Mouse (Mus musculus): ENCODE measurements around the gene Lyve1. TPM values are rescaled to one million over a fixed set of nuclear protein-coding genes. Genes with fewer than 3 reads are reported as not detected.

Lyve1 gene
- polyA plus RNA-seq, 1 experiment from 2014 or later, result 11.5 TPM

DNA sequence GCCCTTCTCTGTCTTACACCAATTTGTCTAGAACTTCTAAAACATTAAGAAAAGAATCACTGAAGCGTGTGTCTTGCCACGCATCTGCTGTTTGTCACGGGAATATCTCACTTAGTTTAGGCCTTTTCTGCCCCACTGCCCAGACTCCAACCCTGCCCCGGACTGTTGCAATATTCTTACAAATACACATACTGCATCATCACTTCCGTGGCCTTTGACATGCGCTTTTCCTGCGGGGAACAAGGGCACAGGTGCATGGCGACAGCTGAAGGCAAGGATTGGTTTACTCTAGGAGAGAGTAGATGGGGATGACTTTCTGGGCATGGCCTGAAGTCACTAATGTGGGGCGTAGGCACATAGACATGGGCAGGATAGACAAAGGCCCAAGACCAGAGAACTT is 31.6 kb upstream of the Lyve1 start:
- Histone ChIP-seq H3K4me2 (replicated peaks; ENCODE audit: low read depth) (no peak overlapping the region), H3K27ac (replicated peaks) (peak overlapping the region; percentile 46), H3K9me3 (ENCODE audit: control insufficient read depth, low read length) (no peaks in the 10 kb centered on the region), H3K27me3 (ENCODE audit: control insufficient read depth, insufficient read depth, low read length) (no peaks in the 10 kb centered on the region), H3K4me1 (replicated peaks; ENCODE audit: control insufficient read depth, insufficient read depth) (no peaks in the 10 kb centered on the region; the same call in 1 of the 2 replicates), H3K9ac (ENCODE audit: low read length) (no peak overlapping the region), H3K36me3 (ENCODE audit: control insufficient read depth, insufficient read depth, low read length) (no peaks in the 10 kb centered on the region), H3K4me3 (ENCODE audit: low read depth, low read length) (no peak overlapping the region)
- 67% methylated on average over 9 of the region's 9 CpGs for WGBS
- ATAC-seq (ENCODE audit: low FRiP score, low TSS enrichment), result peak; percentile 28; the same call in 1 of the 2 replicates
- DNase-seq (ENCODE audit: low spot score), result peak; percentile 36
- no peak for TF ChIP-seq EP300 (optimal IDR thresholded peaks at IDR 0.05)

DNA sequence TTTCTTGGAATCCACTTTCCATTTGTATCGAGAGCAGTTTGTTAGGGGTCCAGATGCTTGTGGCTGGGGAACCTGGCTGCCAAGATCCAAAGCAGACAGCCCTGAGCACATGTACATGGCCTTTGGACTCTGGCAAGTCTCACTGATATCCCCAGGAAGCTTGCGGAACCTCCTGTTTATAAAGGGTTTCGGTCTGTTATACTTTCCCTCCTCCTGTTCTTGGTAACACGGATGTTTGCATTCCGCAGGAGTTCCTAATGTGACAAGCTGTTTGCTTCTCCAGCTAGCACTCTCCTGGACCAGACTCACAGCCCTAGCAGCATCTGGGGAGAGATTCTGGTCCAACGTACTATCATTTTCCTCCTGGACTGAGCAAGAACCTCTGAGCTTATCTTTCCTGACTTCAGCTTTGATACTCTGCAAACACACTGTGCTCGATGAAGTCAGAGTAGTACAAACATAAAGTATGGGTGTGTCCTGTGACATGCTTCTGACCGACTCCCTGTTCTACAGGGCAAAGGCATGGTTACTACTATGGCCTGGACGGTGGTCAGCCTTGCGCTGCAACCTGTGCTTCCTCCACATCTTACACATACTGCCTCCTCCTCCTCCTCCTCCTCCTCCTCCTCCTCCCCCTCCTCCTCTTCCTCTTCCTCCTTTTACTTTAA is 31.0 kb upstream of the Lyve1 start:
- Histone ChIP-seq H3K9me3 (ENCODE audit: control insufficient read depth, low read length) (no peaks in the 10 kb centered on the region), H3K27ac (replicated peaks) (peak overlapping the region; percentile 86), H3K27me3 (ENCODE audit: control insufficient read depth, insufficient read depth, low read length) (no peaks in the 10 kb centered on the region), H3K9ac (ENCODE audit: low read length) (no peak overlapping the region), H3K4me2 (replicated peaks; ENCODE audit: low read depth) (no peak overlapping the region), H3K36me3 (ENCODE audit: control insufficient read depth, insufficient read depth, low read length) (no peaks in the 10 kb centered on the region), H3K4me1 (replicated peaks; ENCODE audit: control insufficient read depth, insufficient read depth) (no peaks in the 10 kb centered on the region; the same call in 1 of the 2 replicates), H3K4me3 (ENCODE audit: low read depth, low read length) (no peak overlapping the region)
- WGBS, result 17% methylated on average over 10 of the region's 10 CpGs
- no peak for TF ChIP-seq EP300 (optimal IDR thresholded peaks at IDR 0.05)
- no peak for TF ChIP-seq CTCF (IDR thresholded peaks at IDR 0.05; ENCODE audit: low read depth)
- DNase-seq (ENCODE audit: low spot score), result peak; percentile 69
- peak; percentile 92 for ATAC-seq (ENCODE audit: low FRiP score, low TSS enrichment)

DNA sequence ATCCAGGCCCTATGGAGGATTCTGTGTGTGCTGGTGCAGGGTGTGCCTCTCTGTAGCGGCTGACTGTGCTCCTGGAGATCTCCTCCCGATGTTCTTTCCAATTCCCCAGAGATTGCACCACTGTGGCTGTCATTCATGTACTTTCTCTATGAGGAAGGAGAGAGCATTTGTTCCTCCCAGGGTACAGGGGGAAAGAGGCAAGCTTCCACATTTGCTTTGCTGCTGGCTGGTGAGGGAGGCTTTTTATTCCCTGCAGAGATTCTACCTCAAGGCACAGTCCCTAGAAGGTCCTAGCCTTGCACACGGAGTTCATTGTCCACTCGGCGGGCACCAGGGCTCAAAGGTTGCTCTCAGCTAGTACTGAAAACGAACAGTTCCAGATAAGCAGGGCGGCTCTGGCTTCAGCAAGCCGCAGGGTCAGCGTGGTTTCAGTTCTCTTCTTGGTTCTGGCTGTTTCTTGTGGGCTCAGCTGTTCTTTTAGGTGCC is 28.5 kb upstream of the Lyve1 start:
- Histone ChIP-seq H3K27me3 (ENCODE audit: control insufficient read depth, insufficient read depth, low read length) (no peaks in the 10 kb centered on the region), H3K27ac (replicated peaks) (peak overlapping the region; percentile 76), H3K9ac (ENCODE audit: low read length) (no peak overlapping the region), H3K4me1 (replicated peaks; ENCODE audit: control insufficient read depth, insufficient read depth) (no peaks in the 10 kb centered on the region; the same call in 1 of the 2 replicates), H3K9me3 (ENCODE audit: control insufficient read depth, low read length) (no peaks in the 10 kb centered on the region), H3K36me3 (ENCODE audit: control insufficient read depth, insufficient read depth, low read length) (no peaks in the 10 kb centered on the region; the same call in 1 of the 2 replicates), H3K4me3 (ENCODE audit: low read depth, low read length) (no peak overlapping the region), H3K4me2 (replicated peaks; ENCODE audit: low read depth) (no peak overlapping the region)
- ATAC-seq (ENCODE audit: low FRiP score, low TSS enrichment) (peak; percentile 73), DNase-seq (ENCODE audit: low spot score) (peak; percentile 79)
- no peak for TF ChIP-seq EP300 (optimal IDR thresholded peaks at IDR 0.05)
- 58% methylated on average over 9 of the region's 9 CpGs for WGBS

DNA sequence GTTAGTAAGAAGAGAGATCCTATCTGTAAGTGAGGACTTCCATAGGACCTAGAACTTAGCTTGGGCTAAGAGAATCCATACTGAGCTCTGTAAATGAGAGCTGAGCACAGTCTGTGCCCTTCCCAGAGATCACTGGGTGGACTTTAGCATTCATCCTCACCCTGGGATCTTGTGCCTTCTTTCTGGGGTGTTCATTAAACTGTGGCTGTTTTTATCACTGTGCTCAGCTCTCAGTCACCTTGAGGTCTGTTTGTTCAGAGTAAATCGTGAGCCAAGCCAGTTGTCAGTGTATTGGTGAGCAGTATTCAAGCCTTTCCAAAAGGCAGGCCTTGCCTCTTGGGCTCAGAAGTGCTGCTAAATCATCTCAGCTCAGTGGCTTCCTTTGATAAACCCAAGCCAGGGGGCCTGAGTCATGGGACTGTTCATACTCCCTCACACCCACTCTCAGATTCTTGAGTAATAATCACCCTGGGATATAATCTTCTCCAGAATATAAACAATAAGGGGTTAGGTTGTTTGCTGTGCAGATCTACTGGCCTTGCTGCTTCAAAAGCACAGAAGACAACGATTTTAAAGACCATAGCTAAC is 18.8 kb upstream of the Lyve1 start:
- Histone ChIP-seq H3K4me3 (ENCODE audit: low read depth, low read length) (no peak overlapping the region), H3K36me3 (ENCODE audit: control insufficient read depth, insufficient read depth, low read length) (peaks cover 6% of the 10 kb centered on the region), H3K27me3 (ENCODE audit: control insufficient read depth, insufficient read depth, low read length) (no peaks in the 10 kb centered on the region), H3K27ac (replicated peaks) (no peak overlapping the region), H3K9ac (ENCODE audit: low read length) (no peak overlapping the region), H3K4me2 (replicated peaks; ENCODE audit: low read depth) (no peak overlapping the region), H3K4me1 (replicated peaks; ENCODE audit: control insufficient read depth, insufficient read depth) (no peaks in the 10 kb centered on the region), H3K9me3 (ENCODE audit: control insufficient read depth, low read length) (no peaks in the 10 kb centered on the region)
- DNase-seq (ENCODE audit: low spot score) (no peak), ATAC-seq (ENCODE audit: low FRiP score, low TSS enrichment) (no peak)
- TF ChIP-seq CTCF (IDR thresholded peaks at IDR 0.05; ENCODE audit: low read depth), result no peak
- no peak for TF ChIP-seq EP300 (optimal IDR thresholded peaks at IDR 0.05)
- 53% methylated on average over 2 of the region's 2 CpGs for WGBS

DNA sequence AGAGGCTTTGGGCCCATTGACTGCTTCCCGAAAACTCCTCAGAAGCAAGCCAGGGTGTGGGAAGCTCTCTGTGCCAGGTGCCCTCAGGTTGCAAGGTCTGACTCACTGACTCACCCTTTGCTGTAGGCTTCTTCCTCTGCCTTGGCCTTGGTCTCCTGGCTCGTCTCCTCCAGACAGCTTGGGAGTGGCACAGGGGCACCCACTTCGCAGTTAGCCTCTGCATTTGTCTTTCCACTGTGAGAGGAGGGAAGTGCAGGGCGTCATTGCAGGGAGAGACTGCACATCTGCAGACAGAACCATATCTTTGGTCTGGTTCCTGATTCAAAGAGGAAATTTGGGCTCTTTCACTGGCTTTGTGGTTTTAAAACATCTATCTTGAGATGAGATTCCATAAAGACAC is 15.0 kb upstream of the Lyve1 start:
- TF ChIP-seq EP300 (optimal IDR thresholded peaks at IDR 0.05) (no peak), CTCF (IDR thresholded peaks at IDR 0.05; ENCODE audit: low read depth) (no peak)
- peak; percentile 32; the same call in 1 of the 2 replicates for ATAC-seq (ENCODE audit: low FRiP score, low TSS enrichment)
- DNase-seq (ENCODE audit: low spot score), result no peak
- Histone ChIP-seq H3K4me2 (replicated peaks; ENCODE audit: low read depth) (no peak overlapping the region), H3K4me1 (replicated peaks; ENCODE audit: control insufficient read depth, insufficient read depth) (no peaks in the 10 kb centered on the region), H3K9me3 (ENCODE audit: control insufficient read depth, low read length) (no peaks in the 10 kb centered on the region), H3K4me3 (ENCODE audit: low read depth, low read length) (no peak overlapping the region), H3K27ac (replicated peaks) (peak overlapping the region; percentile 40; the same call in 1 of the 2 replicates), H3K36me3 (ENCODE audit: control insufficient read depth, insufficient read depth, low read length) (peaks cover 4% of the 10 kb centered on the region; the same call in 1 of the 2 replicates), H3K27me3 (ENCODE audit: control insufficient read depth, insufficient read depth, low read length) (no peaks in the 10 kb centered on the region), H3K9ac (ENCODE audit: low read length) (no peak overlapping the region)
- WGBS, result 68% methylated on average over 4 of the region's 4 CpGs

DNA sequence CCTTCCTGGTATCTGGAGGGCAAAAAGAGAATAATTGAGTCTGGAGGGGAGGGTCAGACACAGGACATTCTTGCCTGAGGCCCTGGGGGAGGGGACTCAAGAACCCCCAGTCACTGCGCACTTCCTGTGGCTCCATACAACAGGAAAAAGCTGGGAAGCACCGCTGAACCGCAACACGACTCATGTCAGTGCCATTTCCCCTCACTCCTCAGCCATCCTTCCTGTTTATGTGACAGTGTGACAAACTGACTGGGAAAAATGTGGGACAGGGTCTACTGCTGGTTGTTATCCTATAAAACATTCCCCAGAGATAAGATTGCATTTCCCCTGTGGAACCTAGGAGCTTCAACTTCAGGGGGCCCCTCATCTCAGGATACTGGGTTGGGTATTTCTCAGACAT is 13.9 kb upstream of the Lyve1 start:
- Histone ChIP-seq H3K4me3 (ENCODE audit: low read depth, low read length) (no peak overlapping the region), H3K27ac (replicated peaks) (no peak overlapping the region), H3K27me3 (ENCODE audit: control insufficient read depth, insufficient read depth, low read length) (no peaks in the 10 kb centered on the region), H3K9ac (ENCODE audit: low read length) (no peak overlapping the region), H3K9me3 (ENCODE audit: control insufficient read depth, low read length) (no peaks in the 10 kb centered on the region), H3K36me3 (ENCODE audit: control insufficient read depth, insufficient read depth, low read length) (peaks cover 3% of the 10 kb centered on the region; the same call in 1 of the 2 replicates), H3K4me1 (replicated peaks; ENCODE audit: control insufficient read depth, insufficient read depth) (no peaks in the 10 kb centered on the region), H3K4me2 (replicated peaks; ENCODE audit: low read depth) (no peak overlapping the region)
- TF ChIP-seq EP300 (optimal IDR thresholded peaks at IDR 0.05) (no peak), CTCF (IDR thresholded peaks at IDR 0.05; ENCODE audit: low read depth) (no peak)
- WGBS, result 82% methylated on average over 4 of the region's 4 CpGs
- ATAC-seq (ENCODE audit: low FRiP score, low TSS enrichment) (no peak), DNase-seq (ENCODE audit: low spot score) (no peak)

Data from stomach, postnatal 0 days (tissue).